Mouse (Mus musculus) CH12F3 (cell line): Measurements from ENCODE around the gene Ccl22.

Source experiments
- in situ Hi-C: fragments of 300-500 bp; cut with MboI; formaldehyde crosslinking; loops from 2 replicates; pipeline ENCODE4 v1.14.3; 2020; ENCODE audit warnings: low sequenced_read_pairs

The Ccl22 gene

DNA sequence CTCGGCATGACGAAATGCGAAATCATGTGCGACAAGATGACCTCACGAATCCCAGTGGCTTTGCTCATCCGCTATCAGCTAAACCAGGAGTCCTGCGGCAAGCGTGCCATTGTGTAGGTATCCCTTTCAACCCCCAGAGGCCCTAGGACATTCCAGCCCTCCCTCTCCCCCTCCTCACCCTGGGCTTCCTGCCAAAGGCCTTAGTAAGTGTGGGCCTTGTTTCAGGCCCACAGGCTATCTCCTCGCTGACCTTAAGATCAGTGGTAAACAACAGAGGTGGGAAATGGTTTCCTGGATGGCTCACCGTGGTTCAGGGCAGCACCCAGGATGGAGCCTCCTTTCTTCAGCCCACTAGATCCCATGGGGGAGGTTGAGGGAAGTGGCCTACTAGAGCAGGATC is 32.6 kb downstream of the Ccl22 start:
- in situ Hi-C loops: no loop called here

DNA sequence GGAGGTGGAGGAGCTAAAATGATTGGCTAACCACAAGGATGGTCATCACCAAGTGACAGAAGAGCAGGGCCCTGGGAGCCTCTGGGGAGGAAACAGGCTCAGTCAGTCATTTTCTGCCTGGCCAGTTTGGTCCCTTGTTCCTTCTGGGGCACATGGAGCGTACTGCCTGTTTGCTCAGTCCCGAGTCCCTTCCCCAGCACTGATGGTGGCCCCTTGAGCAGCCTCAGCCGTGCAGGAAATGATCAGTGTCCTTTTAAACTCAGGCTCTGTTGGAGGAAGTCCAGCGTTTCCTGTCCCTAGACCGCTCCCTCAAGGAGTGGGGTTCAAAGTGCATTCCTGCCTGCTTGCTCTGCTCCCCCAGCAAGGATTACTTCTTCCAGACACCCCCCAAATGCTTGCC is 33.1 kb downstream of the Ccl22 start:
- in situ Hi-C loops: no loop called here

DNA sequence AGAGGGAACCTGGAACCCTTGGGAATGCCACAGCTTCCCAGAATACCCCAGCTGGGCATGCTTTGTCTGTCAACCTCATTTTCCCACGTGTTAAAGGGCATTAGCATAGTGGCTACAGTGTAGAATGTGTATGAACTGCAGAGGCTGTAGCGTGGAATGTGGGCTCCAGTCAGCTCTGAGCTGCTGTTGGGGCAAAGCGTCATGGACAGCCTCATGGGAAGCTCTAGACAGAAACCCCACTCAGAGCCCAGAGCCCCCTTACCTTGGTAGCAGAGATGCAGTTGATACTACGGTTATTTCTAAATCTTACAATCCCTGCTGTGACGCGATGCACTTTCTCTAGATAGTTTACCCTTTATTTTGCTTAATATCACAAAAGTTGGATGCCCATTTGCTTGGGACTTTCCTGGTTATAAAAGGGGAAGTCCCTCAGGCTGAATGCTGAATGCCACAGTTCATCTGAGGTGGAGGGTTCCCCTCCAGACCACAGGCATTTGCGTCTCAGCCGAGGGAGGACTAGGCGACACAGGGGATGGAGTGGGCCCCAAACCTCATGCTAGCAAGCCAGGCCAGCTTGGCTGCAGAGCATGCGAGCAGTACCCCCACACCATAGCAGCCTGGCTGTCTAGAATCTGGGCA is 33.6 kb downstream of the Ccl22 start:
- in situ Hi-C loops: no loop called here

DNA sequence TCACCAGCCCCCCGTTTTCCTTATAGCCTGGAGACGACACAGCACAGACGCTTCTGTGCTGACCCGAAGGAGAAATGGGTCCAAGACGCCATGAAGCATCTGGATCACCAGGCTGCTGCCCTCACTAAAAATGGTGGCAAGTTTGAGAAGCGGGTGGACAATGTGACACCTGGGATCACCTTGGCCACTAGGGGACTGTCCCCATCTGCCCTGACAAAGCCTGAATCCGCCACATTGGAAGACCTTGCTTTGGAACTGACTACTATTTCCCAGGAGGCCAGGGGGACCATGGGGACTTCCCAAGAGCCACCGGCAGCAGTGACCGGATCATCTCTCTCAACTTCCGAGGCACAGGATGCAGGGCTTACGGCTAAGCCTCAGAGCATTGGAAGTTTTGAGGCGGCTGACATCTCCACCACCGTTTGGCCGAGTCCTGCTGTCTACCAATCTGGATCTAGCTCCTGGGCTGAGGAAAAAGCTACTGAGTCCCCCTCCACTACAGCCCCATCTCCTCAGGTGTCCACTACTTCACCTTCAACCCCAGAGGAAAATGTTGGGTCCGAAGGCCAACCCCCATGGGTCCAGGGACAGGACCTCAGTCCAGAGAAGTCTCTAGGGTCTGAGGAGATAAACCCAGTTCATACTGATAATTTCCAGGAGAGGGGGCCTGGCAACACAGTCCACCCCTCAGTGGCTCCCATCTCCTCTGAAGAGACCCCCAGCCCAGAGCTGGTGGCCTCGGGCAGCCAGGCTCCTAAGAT is 34.3 kb downstream of the Ccl22 start:
- in situ Hi-C loops: no loop called here

DNA sequence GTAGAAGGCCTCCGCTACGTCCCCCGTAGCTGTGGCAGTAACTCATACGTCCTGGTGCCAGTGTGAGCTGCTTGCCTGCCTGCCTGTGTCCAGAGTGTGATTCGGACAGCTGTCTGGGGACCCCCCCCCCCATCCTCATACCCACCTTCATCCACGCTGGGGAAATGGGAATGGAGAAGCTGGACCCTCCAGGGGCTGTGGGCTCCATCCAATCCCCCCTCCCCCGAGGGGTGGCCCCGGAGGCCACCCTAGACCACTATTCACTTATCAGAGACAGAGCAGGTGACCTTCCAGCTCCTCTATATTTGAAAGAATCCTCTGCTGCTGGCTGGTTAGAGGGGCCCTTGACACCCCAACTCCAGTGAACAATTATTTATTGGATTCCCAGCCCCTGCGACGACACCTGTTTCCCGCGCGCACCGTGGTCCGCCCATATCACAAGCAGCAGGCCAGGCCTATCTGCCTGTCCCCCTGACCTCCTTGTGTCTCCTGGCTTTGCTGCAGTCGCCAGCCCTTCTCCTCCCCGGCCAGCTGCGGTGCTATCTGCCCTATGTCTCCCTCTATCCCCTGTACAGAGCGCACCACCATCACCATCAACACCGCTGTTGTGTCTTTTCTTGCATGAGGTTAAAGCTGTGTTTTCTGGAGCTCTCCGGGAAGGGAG is 35.2 kb downstream of the Ccl22 start:
- in situ Hi-C loops: no loop called here

DNA sequence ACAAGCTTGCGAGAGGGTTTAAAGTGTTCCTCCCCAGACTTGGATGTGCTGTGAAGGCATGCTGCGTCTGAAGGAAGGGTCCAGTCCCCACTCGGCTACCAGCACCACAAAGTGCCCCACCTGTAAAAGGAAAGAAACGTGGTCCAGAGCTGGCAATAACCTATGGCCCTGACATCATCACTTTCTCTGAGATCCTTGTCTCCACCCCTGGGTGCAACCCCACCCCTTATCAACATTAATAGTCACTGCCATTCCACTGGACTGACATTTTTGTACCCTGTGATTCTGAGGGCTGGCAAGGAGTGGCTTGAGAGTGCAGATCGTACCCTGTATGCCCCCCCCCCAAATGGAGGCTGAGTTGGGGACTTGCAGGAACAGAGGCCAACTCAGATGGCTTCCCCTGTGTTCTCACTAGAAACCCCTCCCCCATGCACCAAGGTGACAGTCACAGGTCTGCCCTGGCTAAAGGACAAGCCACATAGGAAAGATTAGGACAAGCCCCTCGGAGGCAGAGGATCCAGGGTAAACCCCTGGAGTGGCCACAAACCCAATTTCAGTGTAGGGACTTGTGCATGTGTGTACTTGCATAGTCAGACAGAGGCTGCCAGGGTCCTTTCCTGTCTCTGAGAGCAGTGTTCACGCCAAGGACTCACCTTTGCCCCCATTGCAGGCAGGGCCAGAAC is 35.9 kb downstream of the Ccl22 start:
- in situ Hi-C loops: no loop called here

DNA sequence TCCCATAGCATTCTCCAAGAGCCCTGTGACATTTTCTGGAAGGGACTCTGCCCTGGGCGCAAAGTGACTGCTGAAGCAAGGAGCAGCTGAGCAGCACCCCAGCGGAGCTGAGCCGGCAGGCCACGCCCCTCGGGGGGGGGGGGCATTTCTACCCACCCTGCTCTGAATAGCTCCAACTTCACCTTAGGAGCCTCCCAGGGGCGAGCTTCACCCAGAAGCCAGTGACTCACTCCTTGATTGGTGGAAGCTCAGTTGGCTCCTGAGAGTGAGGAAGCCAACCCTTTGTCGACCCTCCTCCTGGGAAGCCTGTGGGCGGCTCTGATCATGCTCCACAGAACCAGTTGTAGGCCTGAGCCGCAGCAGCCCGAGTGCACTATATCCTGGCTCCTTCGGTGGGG is 36.4 kb downstream of the Ccl22 start:
- in situ Hi-C loops: no loop called here

DNA sequence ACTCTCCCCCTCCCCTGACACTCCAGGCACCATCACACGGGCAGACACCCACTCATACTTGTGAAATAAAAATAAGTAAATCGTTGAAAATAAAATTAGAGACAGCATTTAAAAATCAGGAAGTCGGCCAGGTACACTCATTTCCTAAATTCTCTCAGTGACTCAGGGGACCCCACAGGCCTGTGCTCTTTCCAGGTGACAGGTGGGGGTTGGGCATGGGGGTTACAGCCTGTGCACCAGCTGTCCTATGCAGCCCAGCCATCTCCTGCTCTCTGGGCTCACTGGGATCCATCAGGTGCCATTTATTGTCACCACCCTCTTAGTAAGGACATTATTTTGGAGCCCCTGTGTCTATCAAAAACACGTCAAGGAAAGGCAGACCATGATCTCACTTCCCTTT is 38.5 kb downstream of the Ccl22 start:
- in situ Hi-C loops: no loop called here

DNA sequence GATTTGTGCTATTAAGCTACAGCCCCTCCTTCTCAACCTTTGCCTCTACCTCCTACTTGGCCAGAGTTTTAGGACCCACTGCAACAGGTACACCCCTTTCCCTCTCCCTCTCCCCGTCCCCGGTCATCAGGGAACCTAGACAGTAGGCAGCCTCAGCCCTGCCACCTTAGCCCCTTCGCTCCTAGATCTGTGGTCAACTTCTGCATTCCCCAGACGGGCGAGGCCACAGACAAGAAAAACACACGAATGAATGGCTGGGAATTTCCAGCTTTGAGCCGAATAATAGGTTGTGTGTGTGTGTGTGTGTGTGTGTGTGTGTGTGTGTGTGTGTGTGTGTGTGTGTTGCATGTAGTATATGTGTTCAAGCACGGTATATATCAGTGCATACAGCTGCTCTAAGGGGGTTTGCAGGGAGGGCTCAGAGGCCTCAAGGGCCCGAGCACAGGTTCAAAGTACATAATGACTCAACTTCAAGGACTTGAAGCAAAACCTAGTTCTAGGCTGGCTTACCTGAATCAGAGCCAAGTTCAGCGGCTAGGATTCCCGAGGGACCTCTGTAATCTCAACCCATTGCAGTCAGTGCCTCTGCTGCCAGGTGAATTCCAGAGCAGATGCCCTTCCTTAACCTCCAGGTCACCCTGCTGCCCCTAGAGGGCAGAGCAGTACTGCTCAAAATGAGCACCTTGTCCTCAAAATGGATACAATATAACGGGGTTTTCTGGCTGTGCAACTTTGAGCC is 40.0 kb downstream of the Ccl22 start:
- in situ Hi-C loops: no loop called here

DNA sequence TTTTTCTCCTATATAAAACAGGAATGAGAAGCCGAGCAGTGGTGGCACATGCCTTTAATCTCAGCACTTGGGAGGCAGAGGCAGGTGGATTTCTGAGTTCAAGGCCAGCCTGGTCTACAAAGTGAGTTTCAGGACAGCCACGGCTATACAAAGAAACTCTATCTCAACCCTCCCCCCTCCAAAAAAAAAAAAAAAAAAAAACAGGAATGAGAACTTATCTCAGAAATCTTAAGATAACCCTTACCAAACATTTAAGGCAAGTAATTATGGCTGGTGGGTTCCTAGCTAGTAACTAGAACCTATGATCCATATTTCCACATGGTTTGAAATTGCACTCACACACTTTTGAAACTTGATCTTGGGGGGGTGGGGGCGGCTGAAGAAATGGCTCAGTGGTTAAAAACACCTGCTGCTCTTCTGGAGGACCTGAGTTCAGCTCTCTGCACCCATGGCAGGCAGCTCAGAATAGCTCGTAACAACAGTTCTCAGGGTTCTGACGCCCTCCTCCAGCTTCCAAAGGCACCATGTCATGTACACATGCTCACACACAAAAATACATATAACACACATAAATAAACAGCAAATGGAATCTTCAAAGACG is 40.7 kb downstream of the Ccl22 start:
- in situ Hi-C loops: no loop called here

DNA sequence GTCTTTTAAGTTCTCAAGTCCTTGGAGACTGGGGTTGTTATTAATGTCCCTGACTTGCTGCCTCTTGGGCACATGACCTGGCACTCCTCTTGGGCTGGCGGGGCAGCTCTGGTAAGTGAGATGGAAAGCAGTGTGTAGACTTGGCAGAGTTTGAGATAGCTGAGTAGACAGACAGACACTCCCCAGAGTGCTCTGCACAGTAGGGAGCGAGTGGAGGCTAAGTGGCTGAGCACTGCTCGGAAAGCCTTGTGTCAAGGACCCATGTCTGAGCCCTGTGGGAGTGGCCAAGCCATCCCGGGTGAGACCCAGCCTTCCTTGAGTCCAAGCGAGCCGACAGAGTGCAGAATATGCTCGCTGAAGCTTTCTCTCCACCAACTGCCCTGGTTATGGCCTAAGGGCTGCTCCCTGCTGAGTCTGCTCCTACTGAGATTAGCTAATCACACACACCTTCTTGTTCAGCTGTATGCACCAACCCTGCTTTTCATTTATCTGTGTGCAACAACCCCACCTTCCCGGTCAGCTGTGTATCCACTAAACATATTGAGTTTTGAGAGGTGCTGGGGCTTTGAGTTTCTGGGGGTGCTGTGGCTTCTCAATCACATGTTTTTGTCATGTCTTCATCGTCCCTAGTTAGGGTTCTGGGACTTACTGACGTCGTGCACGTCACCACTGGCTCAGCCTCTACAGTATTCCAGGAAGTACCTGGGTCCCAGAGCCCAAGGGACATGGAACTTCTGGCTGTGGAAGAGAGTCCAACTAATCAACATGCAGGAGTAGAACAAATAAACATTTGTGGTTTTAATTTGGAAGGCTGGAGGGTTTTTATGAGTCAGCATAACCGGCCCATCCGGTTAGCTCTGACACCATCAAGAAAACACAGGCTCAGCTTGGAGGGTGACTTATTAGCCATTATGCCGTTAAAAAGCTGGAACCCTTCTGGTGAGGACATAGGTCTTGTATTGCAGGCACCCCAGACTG is 42.4 kb downstream of the Ccl22 start:
- in situ Hi-C loops: no loop called here

DNA sequence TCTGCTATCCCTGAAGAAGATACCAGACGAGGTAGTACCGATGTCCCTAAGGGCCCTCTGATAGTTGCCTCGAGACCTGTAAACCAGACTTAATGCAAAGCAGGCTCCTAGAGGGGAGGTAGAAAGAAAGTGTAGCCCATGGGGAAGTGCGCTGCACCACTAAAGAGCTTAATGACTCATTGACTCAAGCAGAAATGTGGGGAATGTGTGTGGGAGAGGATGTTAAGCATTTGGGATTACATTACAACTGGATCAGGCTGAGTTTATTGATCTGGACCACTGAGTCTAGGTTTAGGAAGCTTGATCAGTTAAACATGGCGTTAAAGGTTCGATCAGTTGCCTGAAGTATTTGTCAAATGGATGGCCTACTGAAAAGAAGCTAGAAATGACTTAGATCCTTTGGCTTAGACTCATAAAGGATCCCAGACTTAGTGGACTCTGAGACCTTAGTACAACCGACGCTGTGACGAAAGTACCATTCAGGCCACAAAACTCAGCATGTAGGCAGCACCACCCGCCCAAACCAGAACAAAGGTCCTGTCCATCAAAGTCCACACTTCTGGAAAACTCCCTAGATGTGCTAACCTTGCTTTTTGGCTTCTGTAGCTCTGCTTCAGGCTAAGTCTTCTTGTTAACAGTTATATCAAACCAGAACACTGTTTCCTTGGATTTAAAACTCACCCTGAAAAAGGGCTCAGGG is 44.0 kb downstream of the Ccl22 start:
- in situ Hi-C loops: no loop called here

DNA sequence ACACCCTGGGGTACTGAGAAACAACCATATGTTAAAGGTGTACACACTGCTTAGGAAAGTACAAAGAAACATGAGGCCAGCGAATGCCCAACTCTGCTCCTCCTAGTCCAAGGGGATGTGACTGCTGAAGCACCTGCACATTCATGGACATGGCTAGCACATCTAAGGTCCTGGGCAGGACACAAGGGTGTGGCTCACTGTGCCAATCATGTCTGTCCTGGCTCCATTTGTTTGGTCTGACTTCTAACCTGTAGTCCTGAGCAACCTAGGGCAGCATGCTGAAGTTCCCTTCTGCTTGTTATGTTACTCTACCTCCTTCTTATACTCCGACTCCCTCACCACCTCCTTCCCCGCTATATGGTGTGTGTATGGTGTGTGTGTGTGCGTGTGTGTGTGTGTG is 49.0 kb downstream of the Ccl22 start:
- in situ Hi-C loops: no loop called here

DNA sequence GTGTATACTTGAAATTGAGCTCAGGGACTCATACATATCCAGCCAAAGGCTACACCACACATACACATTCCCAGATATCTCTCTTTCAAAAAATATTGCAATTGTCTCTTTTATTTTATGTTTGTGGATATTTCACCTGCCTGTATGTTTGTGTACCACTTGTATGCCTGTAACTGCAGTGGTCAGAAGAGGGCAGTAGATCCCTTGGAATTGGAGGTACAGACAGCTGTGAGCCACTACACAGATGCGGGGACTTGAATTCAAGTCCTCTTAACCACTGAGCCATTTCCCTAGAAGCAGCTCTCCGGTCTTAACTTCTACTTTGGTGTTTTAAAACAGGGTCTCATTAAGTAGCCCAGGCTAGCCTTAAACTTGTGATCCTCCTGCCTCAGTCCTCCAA is 49.4 kb downstream of the Ccl22 start:
- in situ Hi-C loops: no loop called here

DNA sequence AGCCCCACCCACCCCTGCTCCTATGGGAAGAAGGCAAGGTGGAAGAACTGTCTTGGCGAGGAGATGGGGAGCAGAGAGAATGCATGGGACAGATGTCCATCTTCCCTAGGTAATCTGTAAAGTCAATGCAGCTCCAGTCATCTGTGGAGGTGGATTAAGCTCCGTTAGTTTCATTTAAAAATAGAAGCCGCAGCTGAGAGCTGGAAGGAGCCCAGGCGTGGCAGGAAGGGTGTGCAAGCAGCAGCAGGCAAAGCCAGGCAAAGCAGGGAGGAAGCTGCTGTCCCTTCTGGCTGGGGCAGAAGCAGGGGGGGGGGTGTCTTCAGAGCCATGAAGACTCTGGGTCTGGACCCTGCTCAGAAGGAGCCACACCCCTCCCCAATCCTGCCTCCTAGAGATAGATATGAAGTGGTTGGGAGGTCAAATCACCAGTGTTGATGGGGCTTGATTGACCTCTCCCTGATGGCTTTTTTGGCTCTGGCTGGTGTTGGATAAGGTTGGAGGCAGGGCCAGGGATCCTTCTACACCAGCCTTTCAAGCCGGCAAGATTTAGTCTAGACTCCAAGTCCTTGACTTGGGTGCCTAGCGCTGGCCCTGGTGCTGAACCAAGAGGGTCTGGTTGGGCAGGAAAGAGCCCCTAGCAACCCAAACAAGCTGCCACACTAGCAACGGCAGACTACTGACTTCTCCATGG is 55.0 kb downstream of the Ccl22 start:
- in situ Hi-C loops: no loop called here
